Mouse (Mus musculus): ENCODE data around the gene Zfp715. TPM values are rescaled to one million over a fixed set of nuclear protein-coding genes. Genes with fewer than 3 reads are reported as not detected.
"Not testable (repeated sequence)": the region's sequence is repeated elsewhere in the genome, so short reads cannot be mapped to it uniquely, and the experiment has no call there.

Gene Zfp715
- total RNA-seq, 2 experiments from 2014 or later = 20.0 to 21.5 TPM

GRCm38 (mm10) chr7:43309069-43309468 is 4.0 kb downstream of the Zfp715 start:
- DNase-seq (ENCODE audit: low spot score in 2 of 2) = no peak

- no peak for DNase-seq (ENCODE audit: low spot score in 2 of 2)
Observed at GRCm38 (mm10) chr7:43305235-43305634, 7.9 kb downstream of the Zfp715 start.

- DNase-seq (ENCODE audit: low spot score in 2 of 2) = no peak
Observed at GRCm38 (mm10) chr7:43291524-43291923, 21.6 kb downstream of the Zfp715 start.

GRCm38 (mm10) chr7:43282859-43283595 is 30.1 kb downstream of the Zfp715 start:
- peak; percentile 48 to 62 for DNase-seq (ENCODE audit: low spot score in 2 of 2)

- no peak for DNase-seq (ENCODE audit: low spot score in 2 of 2)
Observed at GRCm38 (mm10) chr7:43282459-43282858, 30.6 kb downstream of the Zfp715 start.

GRCm38 (mm10) chr7:43277401-43277800 is 35.7 kb downstream of the Zfp715 start:
- no peak for DNase-seq (ENCODE audit: low spot score in 2 of 2)

GRCm38 (mm10) chr7:43276178-43276577 is 36.9 kb downstream of the Zfp715 start:
- not testable (repeated sequence) for DNase-seq (ENCODE audit: low spot score in 2 of 2)

GRCm38 (mm10) chr7:43273476-43273875 is 39.6 kb downstream of the Zfp715 start:
- no peak for DNase-seq (ENCODE audit: low spot score in 2 of 2)

GRCm38 (mm10) chr7:43267359-43267758 is 45.7 kb downstream of the Zfp715 start:
- DNase-seq (ENCODE audit: low spot score in 2 of 2) = not testable (repeated sequence)

GRCm38 (mm10) chr7:43253540-43253939 is 59.6 kb downstream of the Zfp715 start:
- DNase-seq (ENCODE audit: low spot score in 2 of 2) = no peak

- DNase-seq (ENCODE audit: low spot score in 2 of 2) = not testable (repeated sequence)
Observed at GRCm38 (mm10) chr7:43250718-43251117, 62.4 kb downstream of the Zfp715 start.

Other genes with a start within 250 kb of the Zfp715 start
- not detected for gene Zfp936, start 199.1 kb downstream of the Zfp715 start, total RNA-seq (2021)
- under 1 TPM; 0.10 to 0.17 TPM for gene Siglecf, start 38.0 kb upstream of the Zfp715 start, total RNA-seq (2021)
- gene Siglecg, start 94.9 kb upstream of the Zfp715 start, total RNA-seq (2021) = under 1 TPM in 1 of 2 experiments, not detected in 1; 0.10 TPM
- gene Lim2, start 114.4 kb upstream of the Zfp715 start, total RNA-seq (2021) = not detected
- not detected for gene Nkg7, start 123.8 kb upstream of the Zfp715 start, total RNA-seq (2021)
- gene Cldnd2, start 127.5 kb upstream of the Zfp715 start, total RNA-seq (2021) = not detected
- 100 to 1,000 TPM; 408 to 443 TPM for gene Etfb, start 130.8 kb upstream of the Zfp715 start, total RNA-seq (2021)
- 1 to 10 TPM; 1.2 to 1.4 TPM for gene Gm45233, start 130.8 kb upstream of the Zfp715 start, total RNA-seq (2021)
- gene Vsig10l, start 149.9 kb upstream of the Zfp715 start, total RNA-seq (2021) = 1 to 10 TPM; 3.7 to 4.9 TPM
- under 1 TPM; 0.54 to 0.64 TPM for gene Iglon5, start 176.8 kb upstream of the Zfp715 start, total RNA-seq (2021)
- not detected for gene 4931406B18Rik, start 192.6 kb upstream of the Zfp715 start, total RNA-seq (2021)
- gene Cd33, start 231.1 kb upstream of the Zfp715 start, total RNA-seq (2021) = 1 to 10 TPM; 4.4 to 5.5 TPM
- 1 to 10 TPM; 2.2 to 2.3 TPM for gene Zfp658, start 249.0 kb upstream of the Zfp715 start, total RNA-seq (2021)